Mouse (Mus musculus) Patski (cell line): ENCODE measurements at regions not wholly inside any gene's neighbourhood (a gene's known extent, or its start where the extent isn't known, plus 50 kb on each side); places are given as distances from the start of the nearest gene placed in this dataset.
A peak's percentile ranks its signal among the peaks of the same experiment; 100 is the strongest.

Experiments used
- ATAC-seq: fragments of 100-300 bp; one replicate; pipeline ENCODE4 v1.8.0; 2021
- CTCF ChIA-PET: fragments of 350-600 bp; sonication (Branson Sonifier 250); formaldehyde crosslinking; loops from one replicate; lab custom pipeline; 2022; ENCODE audit warnings: inconsistent platforms; lab: Charles Lee
- POLR2A ChIA-PET: fragments of 350-600 bp; sonication (Branson Sonifier 250); formaldehyde crosslinking; loops from one replicate; lab custom pipeline; 2022; ENCODE audit warnings: antibody characterized with exemption, inconsistent platforms; lab: Charles Lee
- DNase-seq: peaks from one replicate; pipeline ENCODE4 v3.0.0-alpha.2; 2011; ENCODE audit warnings: low read depth, low spot score
- H3K27me3 ChIP-seq: fragments of 371-371 bp; one replicate; pipeline ENCODE4 v1.5.1; 2021
- CTCF ChIP-seq: fragments of 100-300 bp; IDR thresholded peaks from one replicate; pipeline ENCODE4 v1.5.1; 2021
- in situ Hi-C: fragments of 300-500 bp; cut with MboI; formaldehyde crosslinking; loops from 3 replicates; pipeline ENCODE4 v1.11.1; 2018; ENCODE audit warnings: low pct_unique_long_range_greater_than_20kb, mixed read lengths

DNA sequence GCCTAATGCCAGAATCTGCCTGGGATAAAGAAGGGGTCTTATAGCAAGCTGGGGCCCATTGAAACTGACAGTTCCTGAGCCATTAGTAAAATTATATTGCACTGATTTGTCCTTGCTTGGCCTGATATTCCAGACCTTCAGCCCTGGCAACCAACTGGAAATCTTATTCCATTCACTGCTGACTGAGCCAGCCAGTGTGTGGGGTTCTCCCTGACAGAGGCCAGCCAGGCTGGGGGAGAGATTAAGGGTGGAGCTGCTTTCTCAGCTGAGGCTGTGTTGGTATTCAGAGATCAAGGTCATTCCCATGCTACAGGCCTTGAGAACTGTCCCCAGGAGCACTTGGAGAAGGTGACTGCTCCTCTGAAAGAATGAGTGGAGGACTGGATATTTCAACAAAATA is 226.9 kb downstream of the Ar start:
- ChIA-PET POLR2A (no interaction called here), CTCF (no interaction called here)
- peaks cover 28% of the 10 kb centered on the region for H3K27me3 ChIP-seq
- DNase-seq (no peak), ATAC-seq (no peak)
- no peak for TF ChIP-seq CTCF
- in situ Hi-C loops: no loop called here

DNA sequence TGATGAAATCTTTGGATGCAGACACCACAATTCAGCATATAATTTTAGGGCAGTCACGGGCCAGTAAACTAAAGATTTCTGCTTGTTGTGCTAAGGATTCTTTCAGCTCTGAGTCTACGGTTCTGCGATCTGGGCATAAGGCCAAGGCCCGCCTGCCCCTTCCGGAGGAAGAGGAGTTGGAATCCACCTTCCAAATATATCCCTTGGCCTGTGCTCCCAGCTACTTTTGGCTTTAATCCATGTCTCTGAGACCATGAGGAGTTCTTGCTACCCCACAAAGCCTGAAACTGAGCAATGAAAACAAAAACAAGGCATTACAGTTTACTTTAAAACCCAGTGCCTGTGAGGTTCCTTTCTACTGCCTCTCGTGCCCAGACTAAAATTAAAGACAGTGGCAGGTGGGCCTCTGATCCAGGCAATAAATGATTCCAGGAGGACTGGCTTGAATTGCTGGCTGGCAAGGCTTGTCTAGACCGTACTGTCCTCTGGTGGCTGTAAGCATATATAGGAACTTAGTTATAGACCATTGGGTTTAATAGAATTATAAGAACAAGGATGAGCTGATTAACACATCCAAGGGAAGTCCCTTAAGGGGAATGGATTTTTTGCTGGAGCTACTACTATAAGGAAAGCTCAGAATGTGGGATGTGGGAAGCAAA is 231.8 kb downstream of the Ar start:
- peak; percentile 93 for ATAC-seq
- POLR2A ChIA-PET: interaction anchor here (0.9 kb wide), 1 partner anchor 32 kb away, joined by 3 read pairs; no protein-coding TSS in a partner anchor

GRCm38 (mm10) chrX:98384017-98384416 is 235.4 kb downstream of the Ar start:
- in situ Hi-C loops: no loop called here
- CTCF ChIA-PET: no interaction called here
- ATAC-seq: no peak
- no peak for TF ChIP-seq CTCF
- peaks cover 31% of the 10 kb centered on the region for H3K27me3 ChIP-seq
- no peak for DNase-seq
- POLR2A ChIA-PET: no interaction called here

More for the DNA sequence above, 231.8 kb downstream of the Ar start:
- peak; percentile 53 for DNase-seq
- in situ Hi-C loops: no loop called here
- H3K27me3 ChIP-seq: peaks cover 33% of the 10 kb centered on the region
- CTCF ChIA-PET: no interaction called here
- peak; percentile 45 for TF ChIP-seq CTCF

DNA sequence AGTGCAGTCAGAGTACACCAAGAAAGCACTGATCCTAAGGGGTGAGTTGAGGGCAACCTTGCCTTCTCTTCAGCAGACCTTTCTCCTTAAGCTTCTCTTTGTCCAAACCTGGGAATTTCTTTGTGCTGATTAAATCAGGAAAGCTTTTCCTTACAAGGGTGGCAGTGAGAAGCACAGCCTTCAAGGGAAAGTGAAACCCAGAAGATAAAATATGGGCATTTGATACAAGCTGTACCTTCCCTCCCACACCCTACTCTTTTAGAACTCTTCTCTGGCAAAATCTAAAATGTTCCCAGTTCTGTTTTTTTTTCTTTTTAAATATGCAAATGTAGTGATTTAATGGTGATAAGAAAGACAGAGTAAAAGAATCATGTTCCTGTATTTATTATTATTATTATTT is 243.8 kb downstream of the Ar start:
- peaks cover 36% of the 10 kb centered on the region for H3K27me3 ChIP-seq
- ChIA-PET POLR2A (no interaction called here), CTCF (no interaction called here)
- TF ChIP-seq CTCF: no peak
- in situ Hi-C loops: no loop called here
- ATAC-seq (no peak), DNase-seq (no peak)

DNA sequence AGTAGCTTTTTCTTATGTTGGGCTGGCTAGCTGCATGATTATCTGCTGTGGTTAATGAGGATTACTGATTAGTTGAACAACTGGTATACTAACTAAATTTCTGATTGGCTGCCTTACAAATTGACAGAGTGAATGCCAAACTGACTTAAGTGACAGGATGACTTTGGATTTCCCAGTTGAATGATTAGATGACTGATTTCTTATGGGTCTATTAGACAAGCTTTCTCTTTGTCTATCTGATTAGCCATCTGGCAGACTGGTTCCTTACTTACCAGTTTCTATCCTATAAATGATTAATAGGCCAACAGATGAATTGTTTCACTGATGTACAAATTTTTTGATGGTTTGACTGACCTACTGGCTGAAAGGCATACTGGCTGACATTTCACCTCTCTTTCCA is 260.5 kb downstream of the Ar start:
- ATAC-seq (no peak), DNase-seq (no peak)
- ChIA-PET CTCF (interaction anchor here (1.8 kb wide), 1 partner anchor 14 kb away, joined by 4 read pairs; no protein-coding TSS in a partner anchor), POLR2A (no interaction called here)
- peaks cover 15% of the 10 kb centered on the region for H3K27me3 ChIP-seq
- in situ Hi-C loops: no loop called here
- no peak for TF ChIP-seq CTCF

GRCm38 (mm10) chrX:98419437-98419836 is 270.9 kb downstream of the Ar start:
- CTCF ChIA-PET: no interaction called here
- ATAC-seq: no peak
- H3K27me3 ChIP-seq: peaks cover 8% of the 10 kb centered on the region
- no peak for DNase-seq
- POLR2A ChIA-PET: no interaction called here
- in situ Hi-C loops: no loop called here
- no peak for TF ChIP-seq CTCF

- POLR2A ChIA-PET: no interaction called here
- no peak for TF ChIP-seq CTCF
- CTCF ChIA-PET: interaction anchor here (0.9 kb wide), 1 partner anchor 14 kb away, joined by 3 read pairs; no protein-coding TSS in a partner anchor
- DNase-seq (no peak), ATAC-seq (no peak)
- H3K27me3 ChIP-seq: peaks cover 24% of the 10 kb centered on the region
- in situ Hi-C loops: no loop called here
These were observed 303.5 kb downstream of the Ar start for GRCm38 (mm10) chrX:98452026-98452425.

- DNase-seq (no peak), ATAC-seq (no peak)
- ChIA-PET POLR2A (no interaction called here), CTCF (no interaction called here)
- no peak for TF ChIP-seq CTCF
- in situ Hi-C loops: no loop called here
- H3K27me3 ChIP-seq: peaks cover 32% of the 10 kb centered on the region
These were observed 328.1 kb downstream of the Ar start for GRCm38 (mm10) chrX:98476473-98477254.
